Mouse (Mus musculus) heart, adult 2 months (tissue): ENCODE data around the gene Fam228a. TPM values are rescaled to one million over a fixed set of nuclear protein-coding genes. Genes with fewer than 3 reads are reported as not detected.

Source experiments
- DNase-seq, 2 experiments: peaks; one replicate each; pipeline ENCODE4 v3.0.0; 2021
- H3K27ac ChIP-seq: fragments of 200-600 bp; 2 replicates; pipeline ENCODE4 v1.8.1; 2022
- H3K27me3 ChIP-seq: fragments of 200-500 bp; 2 replicates; pipeline ENCODE4 v1.6.1; 2012; ENCODE audit warnings: mild to moderate bottlenecking, low read length, inconsistent platforms, mixed read lengths; ENCODE audit not compliant: control insufficient read depth, insufficient read depth
- H3K36me3 ChIP-seq: fragments of 200-500 bp; 2 replicates; pipeline ENCODE4 v1.6.1; 2012; ENCODE audit warnings: low read length, inconsistent platforms; ENCODE audit not compliant: control insufficient read depth, insufficient read depth
- H3K4me1 ChIP-seq: fragments of 200-500 bp; 2 replicates; pipeline ENCODE4 v1.6.1; 2011; ENCODE audit warnings: low read length; ENCODE audit not compliant: control insufficient read depth, insufficient read depth
- H3K4me3 ChIP-seq: fragments of 200-600 bp; 2 replicates; pipeline ENCODE4 v1.8.1; 2022
- H3K79me2 ChIP-seq: fragments of 200-500 bp; replicated peaks from 2 replicates; pipeline ENCODE4 v1.6.1; 2012; ENCODE audit warnings: mild to moderate bottlenecking, inconsistent platforms, low read length, moderate library complexity, mixed read lengths; ENCODE audit not compliant: control insufficient read depth, insufficient read depth
- H3K9ac ChIP-seq: fragments of 200-500 bp; 2 replicates; pipeline ENCODE4 v1.6.1; 2012; ENCODE audit warnings: low read depth, mild to moderate bottlenecking, control low read depth, inconsistent platforms, low read length, mixed read lengths
- CTCF ChIP-seq: fragments of 200-600 bp; IDR thresholded peaks from 2 replicates; pipeline ENCODE4 v1.8.1; 2022; ENCODE audit warnings: antibody characterized with exemption, mild to moderate bottlenecking, moderate library complexity
- EP300 ChIP-seq: fragments of 200-500 bp; IDR thresholded peaks from 2 replicates; pipeline ENCODE4 v1.6.1; 2011; ENCODE audit warnings: low read depth, low read length, control low read depth; ENCODE audit not compliant: insufficient read depth
- POLR2A ChIP-seq: fragments of 200-500 bp; IDR thresholded peaks from 2 replicates; pipeline ENCODE4 v1.6.1; 2011; ENCODE audit warnings: mild to moderate bottlenecking, low read depth, low read length, control low read depth; ENCODE audit not compliant: insufficient read depth
- WGBS: fragments of 180-500 bp; shearing (Covaris S2); methylation state at CpG from one replicate; pipeline ENCODE4 v1.1.7; 2018; 5-methylcytosine and 5-hydroxymethylcytosine counted together
- intact Hi-C: fragments of 180-260 bp; cut with DNase I; formaldehyde crosslinking; loops from one replicate; pipeline ENCODE4 v1.15.1; 2025
- polyA plus RNA-seq: library from polyadenylated mRNA; depleted of rRNA; stranded (reverse); fragments of >200 nt; gene quantifications from 2 replicates; pipeline ENCODE4 v1.2.3, GENCODE M21; 2012
- total RNA-seq, 2 experiments: library from RNA; stranded (reverse); gene quantifications; 2 replicates each; pipeline ENCODE4 v1.2.3; 2021

Gene Fam228a
- total and polyA plus RNA-seq, 3 experiments = 0.06 TPM; not detected in 2

DNA sequence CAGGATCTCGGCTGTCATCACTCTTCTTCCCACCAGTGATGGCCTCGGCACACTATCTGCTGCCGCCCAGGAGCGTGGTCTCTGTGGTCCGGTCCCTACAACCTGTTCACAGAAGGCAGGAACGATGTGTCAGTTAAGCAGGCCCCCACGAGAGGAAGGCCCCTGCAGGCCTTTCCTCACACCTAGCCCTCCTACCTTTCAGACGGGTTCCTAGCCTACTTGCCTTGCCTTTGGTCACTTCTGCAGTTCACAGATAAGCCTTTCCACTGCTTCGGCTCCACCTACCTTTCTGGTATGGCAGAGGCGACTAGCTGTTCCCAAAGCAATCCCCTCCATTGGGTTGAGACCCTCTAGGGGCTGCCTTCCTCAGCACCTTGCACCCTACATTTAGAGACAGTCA is 22.6 kb downstream of the Fam228a start:
- intact Hi-C loops = no loop called here
- Histone ChIP-seq H3K4me1 (no peaks in the 10 kb centered on the region; the same call in 1 of the 2 replicates), H3K27ac (no peak overlapping the region), H3K79me2 (no peaks in the 10 kb centered on the region), H3K4me3 (no peak overlapping the region), H3K9ac (no peak overlapping the region), H3K36me3 (no peaks in the 10 kb centered on the region), H3K27me3 (no peaks in the 10 kb centered on the region)
- TF ChIP-seq CTCF = no peak
- no peak for TF ChIP-seq EP300
- TF ChIP-seq POLR2A = no peak
- 81% methylated on average over 10 of the region's 10 CpGs for WGBS
- DNase-seq = no peak

DNA sequence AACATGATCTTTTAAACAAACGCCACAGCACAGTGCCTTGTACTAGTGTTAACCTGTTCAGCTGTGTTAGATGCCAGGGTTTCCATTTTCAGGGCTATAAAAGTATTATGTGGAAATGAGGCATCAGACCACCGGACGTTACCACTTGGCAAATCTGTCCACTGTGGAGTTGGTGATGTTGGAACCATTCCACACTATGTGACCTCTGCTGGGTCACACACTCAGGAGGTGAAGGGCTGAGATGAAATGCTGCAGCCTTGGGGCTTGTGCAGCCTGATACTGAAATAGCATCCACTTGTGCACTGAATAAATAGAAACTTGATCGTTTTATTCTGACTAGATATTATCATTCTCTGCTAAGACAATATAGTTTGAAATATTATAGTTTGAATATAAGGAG is 24.9 kb downstream of the Fam228a start:
- no peaks in the 10 kb centered on the region for H3K79me2 ChIP-seq

DNA sequence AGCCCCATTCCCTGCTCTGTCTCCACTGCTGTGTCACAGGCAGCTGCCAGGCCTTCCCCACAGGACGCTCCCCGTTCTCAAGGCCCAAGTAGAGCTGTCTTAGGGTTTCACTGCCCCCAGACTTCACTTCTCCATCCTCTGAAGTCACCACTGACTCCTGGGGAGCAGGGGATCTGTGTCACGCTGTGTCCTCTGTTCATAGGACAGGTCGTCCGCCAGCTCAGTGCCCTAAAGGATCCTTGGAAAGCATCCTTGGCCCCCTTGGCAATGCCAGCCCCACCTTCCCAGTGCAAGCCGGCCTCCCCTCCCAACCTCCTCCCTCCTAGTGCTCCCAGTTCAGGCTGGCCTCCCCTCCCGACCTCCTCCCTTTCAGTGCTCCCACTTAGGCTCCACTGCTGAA is 28.3 kb downstream of the Fam228a start:
- intact Hi-C loops = no loop called here
- Histone ChIP-seq H3K27ac (no peak overlapping the region), H3K4me3 (no peak overlapping the region), H3K9ac (no peak overlapping the region), H3K36me3 (no peaks in the 10 kb centered on the region), H3K79me2 (no peaks in the 10 kb centered on the region), H3K27me3 (no peaks in the 10 kb centered on the region), H3K4me1 (no peaks in the 10 kb centered on the region; the same call in 1 of the 2 replicates)
- DNase-seq = no peak
- no peak for TF ChIP-seq POLR2A
- TF ChIP-seq CTCF = no peak
- TF ChIP-seq EP300 = no peak
- WGBS = 93% methylated on average over 7 of the region's 7 CpGs

More for the DNA sequence above, 24.9 kb downstream of the Fam228a start:
- Histone ChIP-seq H3K27ac (no peak overlapping the region), H3K4me3 (no peak overlapping the region), H3K4me1 (no peaks in the 10 kb centered on the region; the same call in 1 of the 2 replicates), H3K27me3 (no peaks in the 10 kb centered on the region), H3K36me3 (no peaks in the 10 kb centered on the region), H3K9ac (no peak overlapping the region)
- 64% methylated on average over 4 of the region's 4 CpGs for WGBS
- DNase-seq = no peak
- intact Hi-C loops = no loop called here
- TF ChIP-seq POLR2A (no peak), CTCF (no peak), EP300 (no peak)

DNA sequence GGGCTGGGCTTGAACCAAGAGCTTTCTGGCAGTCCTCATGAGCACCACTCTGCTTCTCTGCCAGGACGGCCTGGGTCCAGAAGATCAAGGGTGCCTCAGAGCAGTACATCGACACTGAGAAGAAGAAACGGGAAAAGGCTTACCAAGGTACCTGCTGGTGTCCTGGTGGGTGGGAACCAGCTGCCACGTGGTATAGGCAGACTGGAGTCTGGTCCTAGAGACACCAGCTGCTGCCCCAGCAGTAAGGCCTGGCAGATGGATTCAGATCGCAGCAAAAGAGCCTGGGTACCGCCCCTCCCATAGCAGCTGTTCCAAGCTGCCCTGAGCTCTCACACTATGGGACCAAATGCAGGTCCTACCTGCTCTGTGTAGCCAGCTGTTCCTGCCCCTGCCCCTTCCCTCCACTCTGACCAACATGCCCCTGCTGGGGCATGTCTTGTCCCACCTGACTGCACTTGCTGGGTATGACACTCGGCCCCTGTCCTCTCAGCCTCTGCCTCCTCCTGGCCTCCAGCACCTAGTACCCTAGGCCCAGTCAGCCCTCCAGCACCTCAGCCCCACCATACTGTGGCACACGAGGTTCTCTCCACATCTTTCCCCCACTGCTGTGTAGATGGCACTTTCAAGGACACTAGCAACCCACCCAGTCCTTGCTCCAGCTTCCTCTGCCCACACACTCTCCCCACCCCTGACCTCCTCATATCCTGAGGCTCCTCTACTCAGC is 29.2 kb downstream of the Fam228a start:
- Histone ChIP-seq H3K4me1 (no peaks in the 10 kb centered on the region), H3K36me3 (no peaks in the 10 kb centered on the region), H3K27me3 (no peaks in the 10 kb centered on the region), H3K79me2 (no peaks in the 10 kb centered on the region), H3K27ac (no peak overlapping the region), H3K4me3 (no peak overlapping the region), H3K9ac (no peak overlapping the region)
- TF ChIP-seq POLR2A = no peak
- no peak for TF ChIP-seq CTCF
- no peak for TF ChIP-seq EP300
- no peak for DNase-seq
- WGBS = 77% methylated on average over 8 of the region's 8 CpGs
- intact Hi-C loops = no loop called here

DNA sequence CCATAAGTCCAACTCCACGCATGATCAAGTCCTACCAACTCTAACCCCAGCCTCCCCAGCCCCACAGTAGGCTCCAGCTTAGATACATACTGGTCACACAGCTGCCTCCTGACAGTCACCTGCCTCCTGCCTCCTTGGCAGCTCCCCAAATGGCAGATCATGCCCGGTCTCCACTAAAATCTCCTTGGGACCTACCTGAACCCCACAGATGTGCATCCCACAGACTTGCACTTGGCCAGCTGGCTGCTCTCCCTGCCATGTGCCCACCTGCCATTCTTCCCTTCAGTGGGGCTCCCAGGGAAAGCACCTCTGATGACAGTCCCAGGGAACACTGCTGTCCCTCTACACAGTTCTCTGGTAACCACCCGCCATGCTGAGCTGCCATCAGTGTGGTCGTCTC is 29.9 kb downstream of the Fam228a start:
- 74% methylated on average over 4 of the region's 4 CpGs for WGBS
- H3K36me3 ChIP-seq = no peaks in the 10 kb centered on the region
- intact Hi-C loops = no loop called here

DNA sequence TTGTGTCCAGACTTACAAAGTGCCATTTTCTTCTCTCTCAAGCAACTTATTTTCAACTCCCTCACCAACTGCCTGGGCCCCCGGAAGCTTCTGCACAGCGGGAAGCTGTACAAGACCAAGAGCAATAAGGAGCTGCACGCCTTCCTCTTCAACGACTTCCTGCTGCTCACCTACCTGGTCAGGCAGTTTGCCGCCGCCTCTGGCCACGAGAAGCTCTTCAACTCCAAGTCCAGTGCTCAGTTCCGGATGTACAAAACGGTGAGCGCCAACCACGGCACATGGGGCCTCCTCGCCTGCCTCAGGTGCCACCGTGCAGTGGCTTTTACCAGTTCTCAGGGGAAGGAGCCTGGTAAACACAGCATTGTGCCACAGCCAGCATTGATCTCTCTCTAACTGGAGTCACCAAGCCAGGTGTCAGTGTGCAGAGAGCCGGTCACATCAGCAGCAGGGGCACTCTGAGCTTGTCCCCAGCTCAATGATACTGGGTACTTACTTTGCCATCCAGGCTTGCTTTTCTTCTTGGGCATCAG is 30.7 kb downstream of the Fam228a start:
- Histone ChIP-seq H3K36me3 (no peaks in the 10 kb centered on the region), H3K4me1 (no peaks in the 10 kb centered on the region), H3K4me3 (no peak overlapping the region), H3K27me3 (no peaks in the 10 kb centered on the region), H3K79me2 (no peaks in the 10 kb centered on the region), H3K27ac (no peak overlapping the region), H3K9ac (no peak overlapping the region)
- TF ChIP-seq EP300 = no peak
- no peak for TF ChIP-seq CTCF
- TF ChIP-seq POLR2A = no peak
- intact Hi-C loops = no loop called here
- no peak for DNase-seq
- 87% methylated on average over 14 of the region's 14 CpGs for WGBS

More for the DNA sequence above, 29.9 kb downstream of the Fam228a start:
- Histone ChIP-seq H3K9ac (no peak overlapping the region), H3K27me3 (no peaks in the 10 kb centered on the region), H3K4me1 (no peaks in the 10 kb centered on the region), H3K4me3 (no peak overlapping the region), H3K27ac (no peak overlapping the region), H3K79me2 (no peaks in the 10 kb centered on the region)
- no peak for DNase-seq
- TF ChIP-seq EP300 (no peak), CTCF (no peak), POLR2A (no peak)
